Mouse (Mus musculus): ENCODE results near the gene Tmem59l. TPM values are rescaled to one million over a fixed set of nuclear protein-coding genes. Genes with fewer than 3 reads are reported as not detected.
A peak's percentile ranks its signal among the peaks of the same experiment; 100 is the strongest.

Tmem59l gene
- polyA plus RNA-seq, 1 experiment from 2014 or later, result 151 TPM

DNA sequence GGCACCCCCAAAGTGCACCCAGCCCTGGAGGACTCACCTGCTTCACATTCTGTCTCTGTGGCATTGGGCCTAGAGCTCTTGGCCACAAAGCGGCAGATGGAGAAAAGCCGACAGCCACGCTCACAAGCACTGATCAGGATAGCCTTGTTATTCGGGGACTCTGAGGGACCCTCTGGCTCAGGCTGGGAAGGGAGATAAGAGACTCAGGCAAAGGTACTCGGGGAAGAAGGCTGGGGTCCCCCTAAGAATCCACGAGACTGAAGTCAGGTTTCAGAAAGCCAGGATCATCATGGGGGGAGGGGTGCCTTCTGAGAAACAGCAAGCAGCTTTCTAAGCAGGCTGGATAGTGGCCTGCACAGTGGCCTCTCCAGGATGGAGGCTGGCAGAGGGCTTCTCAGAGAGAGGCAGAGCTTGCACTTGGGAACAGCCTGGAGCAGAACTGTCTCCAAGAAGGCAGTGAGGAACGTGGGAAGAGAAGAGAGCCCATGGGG is 922 bp downstream of the Tmem59l start:
- peak overlapping the region; percentile 90 for H3K9ac ChIP-seq (ENCODE audit: low read depth, low read length)
- H3K4me1 ChIP-seq (ENCODE audit: control insufficient read depth, insufficient read depth, low read length), result peaks cover 26% of the 10 kb centered on the region
- WGBS, result 36% methylated on average over 7 of the region's 7 CpGs
- peaks cover 2% of the 10 kb centered on the region; the same call in 1 of the 2 replicates for H3K36me3 ChIP-seq (ENCODE audit: control insufficient read depth, insufficient read depth, low read length)
- H3K4me3 ChIP-seq (ENCODE audit: low read depth, low read length), result peak overlapping the region; percentile 67
- no peak overlapping the region for H3K27ac ChIP-seq (ENCODE audit: low read length)
- ATAC-seq, result no peak
- H3K4me2 ChIP-seq (ENCODE audit: low read length), result peak overlapping the region; percentile 83
- no peaks in the 10 kb centered on the region for H3K9me3 ChIP-seq (replicated peaks; ENCODE audit: control insufficient read depth, low read length, poor library complexity, severe bottlenecking)
- H3K27me3 ChIP-seq (ENCODE audit: control insufficient read depth, insufficient read depth, low read depth, low read length), result peaks cover 41% of the 10 kb centered on the region

DNA sequence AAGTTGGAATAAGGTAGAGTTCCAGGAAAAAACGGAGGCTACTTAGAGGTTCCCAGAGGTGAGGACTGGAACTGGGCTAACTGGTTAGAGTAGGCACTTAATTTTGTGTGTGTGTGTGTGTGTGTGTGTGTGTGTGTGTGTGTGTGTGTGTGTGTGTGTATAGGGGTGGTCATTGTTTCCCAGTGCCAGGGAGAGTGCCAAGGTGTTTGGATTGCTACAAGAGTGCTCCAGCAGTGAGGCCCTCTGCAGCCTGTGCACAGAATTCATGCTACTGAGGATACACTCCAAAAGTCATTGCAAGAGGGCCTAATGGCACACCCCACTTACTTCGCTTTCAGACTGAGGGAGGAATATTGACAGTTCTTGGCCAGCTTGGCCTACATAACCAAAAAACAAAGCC is 4.2 kb downstream of the Tmem59l start:
- peaks cover 26% of the 10 kb centered on the region for H3K27me3 ChIP-seq (ENCODE audit: control insufficient read depth, insufficient read depth, low read depth, low read length)
- H3K4me3 ChIP-seq (ENCODE audit: low read depth, low read length), result no peak overlapping the region
- H3K27ac ChIP-seq (ENCODE audit: low read length), result no peak overlapping the region
- WGBS, result 65% methylated on average over 2 of the region's 2 CpGs
- no peaks in the 10 kb centered on the region for H3K9me3 ChIP-seq (replicated peaks; ENCODE audit: control insufficient read depth, low read length, poor library complexity, severe bottlenecking)
- H3K9ac ChIP-seq (ENCODE audit: low read depth, low read length), result no peak overlapping the region
- peaks cover 2% of the 10 kb centered on the region; the same call in 1 of the 2 replicates for H3K36me3 ChIP-seq (ENCODE audit: control insufficient read depth, insufficient read depth, low read length)
- peaks cover 10% of the 10 kb centered on the region for H3K4me1 ChIP-seq (ENCODE audit: control insufficient read depth, insufficient read depth, low read length)
- no peak for ATAC-seq
- H3K4me2 ChIP-seq (ENCODE audit: low read length), result no peak overlapping the region

- Histone ChIP-seq H3K9ac (ENCODE audit: low read depth, low read length) (no peak overlapping the region), H3K27me3 (ENCODE audit: control insufficient read depth, insufficient read depth, low read depth, low read length) (peaks cover 26% of the 10 kb centered on the region), H3K4me1 (ENCODE audit: control insufficient read depth, insufficient read depth, low read length) (peaks cover 14% of the 10 kb centered on the region), H3K4me3 (ENCODE audit: low read depth, low read length) (no peak overlapping the region), H3K9me3 (replicated peaks; ENCODE audit: control insufficient read depth, low read length, poor library complexity, severe bottlenecking) (no peaks in the 10 kb centered on the region), H3K4me2 (ENCODE audit: low read length) (no peak overlapping the region), H3K36me3 (ENCODE audit: control insufficient read depth, insufficient read depth, low read length) (peaks cover 2% of the 10 kb centered on the region; the same call in 1 of the 2 replicates), H3K27ac (ENCODE audit: low read length) (no peak overlapping the region)
- no peak for ATAC-seq
- 89% methylated on average over 3 of the region's 3 CpGs for WGBS
Measured at GRCm38 (mm10) chr8:70481908-70482307, 5.2 kb downstream of the Tmem59l start.

DNA sequence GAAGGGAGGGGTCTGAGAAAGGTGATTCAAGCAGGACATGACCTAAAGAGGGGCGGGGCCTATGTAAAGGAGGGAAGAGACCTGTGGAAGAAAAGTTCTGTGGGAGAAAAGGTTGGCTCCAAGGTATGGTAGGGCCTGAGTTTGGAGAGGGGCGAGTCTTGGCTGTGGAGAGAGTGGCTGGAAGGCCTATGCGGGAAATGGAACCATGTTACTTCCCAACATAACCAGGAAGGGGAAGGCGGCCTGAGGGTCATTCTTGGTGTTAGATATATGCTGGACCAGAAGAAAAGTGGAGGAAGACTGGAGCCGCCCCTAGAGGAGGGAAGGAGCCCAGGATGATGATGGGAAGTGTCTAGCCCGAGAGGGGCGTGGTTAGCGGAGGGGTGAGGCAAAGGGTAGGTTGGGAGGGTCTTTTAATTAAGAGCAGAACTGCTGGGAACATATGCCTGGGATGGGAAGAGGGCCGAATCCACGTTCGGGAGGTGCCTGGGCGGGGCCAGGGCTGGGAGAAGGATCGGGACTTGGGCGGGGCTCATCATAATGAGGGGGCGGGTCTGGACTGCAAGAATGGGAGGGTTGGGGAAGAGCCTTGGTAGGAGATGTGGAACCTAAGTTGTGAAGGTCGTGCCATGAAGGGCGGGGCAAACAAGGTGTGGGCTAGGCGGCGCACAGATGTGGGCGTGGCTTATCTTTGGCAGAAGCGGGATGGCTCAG is 9.7 kb downstream of the Tmem59l start:
- Histone ChIP-seq H3K9ac (ENCODE audit: low read depth, low read length) (peak overlapping the region; percentile 97), H3K27me3 (ENCODE audit: control insufficient read depth, insufficient read depth, low read depth, low read length) (peaks cover 9% of the 10 kb centered on the region; the same call in 1 of the 2 replicates), H3K4me2 (ENCODE audit: low read length) (peak overlapping the region; percentile 79)

DNA sequence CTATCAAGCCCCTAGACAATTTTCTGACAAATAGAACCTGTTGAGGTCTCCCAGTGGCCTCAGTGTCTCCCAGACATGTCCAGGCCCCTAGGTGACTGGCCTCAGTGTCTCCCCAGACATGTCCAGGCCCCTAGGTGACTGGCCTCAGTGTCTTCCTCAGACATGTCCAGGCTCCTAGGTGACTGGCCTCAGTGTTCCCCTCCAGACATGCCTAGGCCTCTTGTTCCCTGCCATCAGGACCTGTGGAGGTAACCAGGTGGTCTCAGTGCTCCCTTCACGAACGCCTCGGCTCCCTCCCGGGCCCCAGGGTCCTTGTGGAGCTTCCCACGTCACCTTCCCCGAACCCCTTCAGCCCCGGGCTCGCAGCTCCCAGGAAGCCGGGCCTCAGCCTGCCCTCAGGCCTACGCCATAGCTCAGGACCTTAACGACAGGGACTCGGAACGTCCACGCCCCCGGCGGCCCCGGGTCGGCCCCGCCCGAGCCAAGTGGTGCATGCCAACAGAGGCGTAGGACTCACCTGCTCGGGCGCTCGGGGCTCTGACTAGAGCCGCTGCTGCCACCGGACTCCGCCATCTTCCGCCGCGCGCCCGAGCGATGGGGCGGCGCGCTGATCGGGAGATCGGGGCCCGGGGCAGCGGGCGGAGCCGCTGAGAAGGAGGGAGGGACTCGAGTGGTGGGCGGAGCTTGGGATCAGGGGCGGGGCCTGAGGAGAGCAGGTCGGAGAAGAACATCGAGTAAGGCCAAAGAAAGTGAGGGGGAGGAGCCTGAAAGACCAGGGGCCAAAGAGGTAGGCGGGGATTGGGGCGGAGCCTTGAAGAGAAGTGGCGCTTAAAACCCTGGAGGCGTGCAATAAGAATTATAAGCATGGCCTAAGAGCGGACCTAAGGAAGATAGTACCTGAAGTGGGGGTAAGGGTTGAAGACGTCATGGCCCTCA is 10.6 kb downstream of the Tmem59l start, which contains the start of gene Klhl26:
Gene Klhl26 (minus strand): TSS at position 636 of the 936 bp plus-strand sequence.
- H3K27me3 ChIP-seq (ENCODE audit: control insufficient read depth, insufficient read depth, low read depth, low read length), result peaks cover 9% of the 10 kb centered on the region; the same call in 1 of the 2 replicates
- WGBS, result under 1% methylated on average over 53 of the region's 53 CpGs
- H3K4me3 ChIP-seq (ENCODE audit: low read depth, low read length), result peak within 1 kb of the TSS; percentile 91
- H3K9ac ChIP-seq (ENCODE audit: low read depth, low read length), result peak within 1 kb of the TSS; percentile 97
- H3K4me1 ChIP-seq (ENCODE audit: control insufficient read depth, insufficient read depth, low read length), result peaks cover 23% of the 10 kb centered on the region
- ATAC-seq, result peak; percentile 86
- H3K9me3 ChIP-seq (replicated peaks; ENCODE audit: control insufficient read depth, low read length, poor library complexity, severe bottlenecking), result no peaks in the 10 kb centered on the region
- H3K4me2 ChIP-seq (ENCODE audit: low read length), result peak within 1 kb of the TSS; percentile 79
- H3K36me3 ChIP-seq (ENCODE audit: control insufficient read depth, insufficient read depth, low read length), result no peaks in the 10 kb centered on the region
- H3K27ac ChIP-seq (ENCODE audit: low read length), result peak within 1 kb of the TSS; percentile 51; the same call in 1 of the 2 replicates

More for the DNA sequence above, 9.7 kb downstream of the Tmem59l start:
- WGBS, result 2% methylated on average over 21 of the region's 21 CpGs
- no peaks in the 10 kb centered on the region for H3K9me3 ChIP-seq (replicated peaks; ENCODE audit: control insufficient read depth, low read length, poor library complexity, severe bottlenecking)
- H3K4me1 ChIP-seq (ENCODE audit: control insufficient read depth, insufficient read depth, low read length), result peaks cover 23% of the 10 kb centered on the region
- ATAC-seq, result peak; percentile 46
- peak overlapping the region; percentile 91 for H3K4me3 ChIP-seq (ENCODE audit: low read depth, low read length)
- H3K27ac ChIP-seq (ENCODE audit: low read length), result no peak overlapping the region
- no peaks in the 10 kb centered on the region for H3K36me3 ChIP-seq (ENCODE audit: control insufficient read depth, insufficient read depth, low read length)

GRCm38 (mm10) chr8:70471856-70472255 is 15.3 kb downstream of the Tmem59l start:
- Histone ChIP-seq H3K36me3 (ENCODE audit: control insufficient read depth, insufficient read depth, low read length) (no peaks in the 10 kb centered on the region), H3K27ac (ENCODE audit: low read length) (no peak overlapping the region), H3K4me3 (ENCODE audit: low read depth, low read length) (no peak overlapping the region), H3K27me3 (ENCODE audit: control insufficient read depth, insufficient read depth, low read depth, low read length) (no peaks in the 10 kb centered on the region), H3K9ac (ENCODE audit: low read depth, low read length) (no peak overlapping the region), H3K4me2 (ENCODE audit: low read length) (no peak overlapping the region), H3K9me3 (replicated peaks; ENCODE audit: control insufficient read depth, low read length, poor library complexity, severe bottlenecking) (no peaks in the 10 kb centered on the region), H3K4me1 (ENCODE audit: control insufficient read depth, insufficient read depth, low read length) (peaks cover 16% of the 10 kb centered on the region)
- WGBS, result 97% methylated on average over 7 of the region's 7 CpGs
- no peak for ATAC-seq

- WGBS, result 68% methylated on average over 2 of the region's 2 CpGs
- H3K27ac ChIP-seq (ENCODE audit: low read length), result no peak overlapping the region
Measured at GRCm38 (mm10) chr8:70469938-70470337, 17.2 kb downstream of the Tmem59l start.

GRCm38 (mm10) chr8:70469295-70469916 is 17.8 kb downstream of the Tmem59l start:
- 0 out of 2 replicates have a peak, but pooled peaks cover 2% of the 10 kb centered on the region for H3K4me1 ChIP-seq (ENCODE audit: control insufficient read depth, insufficient read depth, low read length)
- H3K9ac ChIP-seq (ENCODE audit: low read depth, low read length), result no peak overlapping the region
- 50% methylated on average over 10 of the region's 10 CpGs for WGBS
- H3K4me3 ChIP-seq (ENCODE audit: low read depth, low read length), result no peak overlapping the region
- no peak for ATAC-seq
- H3K4me2 ChIP-seq (ENCODE audit: low read length), result no peak overlapping the region
- H3K36me3 ChIP-seq (ENCODE audit: control insufficient read depth, insufficient read depth, low read length), result no peaks in the 10 kb centered on the region
- H3K9me3 ChIP-seq (replicated peaks; ENCODE audit: control insufficient read depth, low read length, poor library complexity, severe bottlenecking), result no peaks in the 10 kb centered on the region
- no peaks in the 10 kb centered on the region for H3K27me3 ChIP-seq (ENCODE audit: control insufficient read depth, insufficient read depth, low read depth, low read length)
- no peak overlapping the region for H3K27ac ChIP-seq (ENCODE audit: low read length)

More at GRCm38 (mm10) chr8:70469938-70470337, 17.2 kb downstream of the Tmem59l start:
- Histone ChIP-seq H3K4me3 (ENCODE audit: low read depth, low read length) (no peak overlapping the region), H3K9ac (ENCODE audit: low read depth, low read length) (no peak overlapping the region), H3K4me2 (ENCODE audit: low read length) (no peak overlapping the region), H3K4me1 (ENCODE audit: control insufficient read depth, insufficient read depth, low read length) (peaks cover 3% of the 10 kb centered on the region; the same call in 1 of the 2 replicates), H3K36me3 (ENCODE audit: control insufficient read depth, insufficient read depth, low read length) (no peaks in the 10 kb centered on the region), H3K9me3 (replicated peaks; ENCODE audit: control insufficient read depth, low read length, poor library complexity, severe bottlenecking) (no peaks in the 10 kb centered on the region), H3K27me3 (ENCODE audit: control insufficient read depth, insufficient read depth, low read depth, low read length) (no peaks in the 10 kb centered on the region)
- no peak for ATAC-seq
